Mouse (Mus musculus): ENCODE data around the gene Hmgcl. TPM values are rescaled to one million over a fixed set of nuclear protein-coding genes. Genes with fewer than 3 reads are reported as not detected.
"Not testable (repeated sequence)": the region's sequence is repeated elsewhere in the genome, so short reads cannot be mapped to it uniquely, and the experiment has no call there.

Hmgcl gene
- total RNA-seq, 2 experiments from 2014 or later: 33.4 to 34.1 TPM

- no peak for TF ChIP-seq CTCF (IDR thresholded peaks at IDR 0.05)
- no peak for DNase-seq (ENCODE audit: extremely low spot score in 1 of 2, low spot score in 2 of 2)
- intact Hi-C loops (cut with DNase I): loop anchor here (1.0 to 5.0 kb wide), 2 partner anchors 10 to 79 kb away; partner anchors contain the start of genes Gale and Rpl11
- H3K4me3 ChIP-seq: peak overlapping the region; percentile 94
- H3K27ac ChIP-seq: peak overlapping the region; percentile 96
These were observed 26.9 kb downstream of the Hmgcl start for GRCm38 (mm10) chr4:135972911-135973811.

- DNase-seq (ENCODE audit: extremely low spot score in 1 of 2, low spot score in 2 of 2): no peak
- Histone ChIP-seq H3K27ac (no peak overlapping the region), H3K4me3 (no peak overlapping the region)
- intact Hi-C loops (cut with DNase I): no loop called here
- no peak for TF ChIP-seq CTCF (IDR thresholded peaks at IDR 0.05)
These were observed 29.9 kb downstream of the Hmgcl start for GRCm38 (mm10) chr4:135976146-135976545.

GRCm38 (mm10) chr4:135980223-135980622 is 34.0 kb downstream of the Hmgcl start:
- H3K27ac ChIP-seq; intact Hi-C loops (cut with DNase I); H3K4me3 ChIP-seq; DNase-seq (ENCODE audit: extremely low spot score in 1 of 2, low spot score in 2 of 2): not testable (repeated sequence)

GRCm38 (mm10) chr4:135981524-135982063 is 35.3 kb downstream of the Hmgcl start:
- H3K27ac ChIP-seq: peak overlapping the region; percentile 38; the same call in 1 of the 2 replicates
- peak; percentile 61 to 66 for DNase-seq (ENCODE audit: extremely low spot score in 1 of 2, low spot score in 2 of 2)
- TF ChIP-seq CTCF (IDR thresholded peaks at IDR 0.05): no peak; the same call in 1 of the 2 replicates
- no peak overlapping the region for H3K4me3 ChIP-seq
- intact Hi-C loops (cut with DNase I): no loop called here

- intact Hi-C loops (cut with DNase I): no loop called here
- TF ChIP-seq CTCF (IDR thresholded peaks at IDR 0.05): no peak
- no peak overlapping the region for H3K27ac ChIP-seq
- DNase-seq (ENCODE audit: extremely low spot score in 1 of 2, low spot score in 2 of 2): no peak
- H3K4me3 ChIP-seq: no peak overlapping the region
These were observed 38.3 kb downstream of the Hmgcl start for GRCm38 (mm10) chr4:135984556-135984955.

- H3K4me3 ChIP-seq: no peak overlapping the region
These were observed 38.9 kb downstream of the Hmgcl start for GRCm38 (mm10) chr4:135985193-135985592.

GRCm38 (mm10) chr4:135985769-135986168 is 39.5 kb downstream of the Hmgcl start:
- no peak for DNase-seq (ENCODE audit: extremely low spot score in 1 of 2, low spot score in 2 of 2)
- Histone ChIP-seq H3K27ac (no peak overlapping the region), H3K4me3 (peak overlapping the region; percentile 93; the same call in 1 of the 2 replicates)
- no peak for TF ChIP-seq CTCF (IDR thresholded peaks at IDR 0.05)
- intact Hi-C loops (cut with DNase I): no loop called here

More at GRCm38 (mm10) chr4:135985193-135985592, 38.9 kb downstream of the Hmgcl start:
- TF ChIP-seq CTCF (IDR thresholded peaks at IDR 0.05): no peak
- no peak overlapping the region for H3K27ac ChIP-seq
- DNase-seq (ENCODE audit: extremely low spot score in 1 of 2, low spot score in 2 of 2): no peak
- intact Hi-C loops (cut with DNase I): no loop called here

GRCm38 (mm10) chr4:135986301-135986942 is 40.2 kb downstream of the Hmgcl start:
- intact Hi-C loops (cut with DNase I): no loop called here
- Histone ChIP-seq H3K4me3 (peak overlapping the region; percentile 93), H3K27ac (peak overlapping the region; percentile 97)
- DNase-seq (ENCODE audit: extremely low spot score in 1 of 2, low spot score in 2 of 2): no peak
- TF ChIP-seq CTCF (IDR thresholded peaks at IDR 0.05): no peak

- intact Hi-C loops (cut with DNase I): loop anchor here (1.0 kb wide), 1 partner anchor 34 kb away; the partner anchor contains the start of gene Eloa
These were observed 40.9 kb downstream of the Hmgcl start, which contains the start of gene Pithd1 for GRCm38 (mm10) chr4:135986943-135987710. TSS of gene Pithd1 (minus strand) at chr4:135987264.

GRCm38 (mm10) chr4:135987714-135988113 is 41.5 kb downstream of the Hmgcl start:
- DNase-seq (ENCODE audit: extremely low spot score in 1 of 2, low spot score in 2 of 2): no peak

More at GRCm38 (mm10) chr4:135986943-135987710, 40.9 kb downstream of the Hmgcl start, which contains the start of gene Pithd1:
- H3K27ac ChIP-seq: peak within 1 kb of the TSS; percentile 97
- peak; percentile 92 to 94 for DNase-seq (ENCODE audit: extremely low spot score in 1 of 2, low spot score in 2 of 2)
- peak; percentile 33 for TF ChIP-seq CTCF (IDR thresholded peaks at IDR 0.05)
- peak within 1 kb of the TSS; percentile 93 for H3K4me3 ChIP-seq

GRCm38 (mm10) chr4:135993941-135994340 is 47.7 kb downstream of the Hmgcl start:
- no peak overlapping the region for H3K27ac ChIP-seq
- intact Hi-C loops (cut with DNase I): no loop called here
- H3K4me3 ChIP-seq: no peak overlapping the region
- TF ChIP-seq CTCF (IDR thresholded peaks at IDR 0.05): no peak
- DNase-seq (ENCODE audit: extremely low spot score in 1 of 2, low spot score in 2 of 2): no peak

More at GRCm38 (mm10) chr4:135987714-135988113, 41.5 kb downstream of the Hmgcl start:
- no peak for TF ChIP-seq CTCF (IDR thresholded peaks at IDR 0.05)
- peak overlapping the region; percentile 93 for H3K4me3 ChIP-seq
- peak overlapping the region; percentile 97 for H3K27ac ChIP-seq
- intact Hi-C loops (cut with DNase I): loop anchor here (1.0 kb wide), 1 partner anchor 34 kb away; the partner anchor contains the start of gene Eloa

Measured in left cerebral cortex, adult 2 months (tissue).